Mouse (Mus musculus): ENCODE data around the gene Ntm. TPM values are rescaled to one million over a fixed set of nuclear protein-coding genes. Genes with fewer than 3 reads are reported as not detected.

Ntm gene
- polyA plus RNA-seq, 1 experiment from 2014 or later = 48.5 TPM

DNA sequence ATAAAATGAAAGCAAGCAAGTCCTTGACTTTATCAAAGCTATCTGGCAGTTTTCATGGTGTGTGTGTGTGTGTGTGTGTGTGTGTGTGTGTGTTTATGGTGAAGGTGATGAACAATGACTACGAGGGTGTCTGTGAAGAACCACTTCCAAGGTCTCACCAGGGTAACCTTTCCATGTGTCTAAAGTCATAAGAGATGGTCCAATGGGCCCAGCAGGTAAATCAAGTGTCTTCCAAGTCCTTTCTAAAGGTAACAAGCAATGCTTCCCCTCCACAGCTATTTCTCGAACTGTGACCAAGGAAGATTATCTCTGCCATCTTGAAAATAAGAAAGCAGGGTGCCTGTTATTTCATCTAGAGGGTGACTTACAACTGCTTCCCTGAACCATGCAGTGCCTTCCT is 747.1 kb downstream of the Ntm start:
- Histone ChIP-seq H3K27me3 (ENCODE audit: control insufficient read depth, insufficient read depth, low read length) (no peaks in the 10 kb centered on the region), H3K36me3 (ENCODE audit: control insufficient read depth, insufficient read depth, low read length) (no peaks in the 10 kb centered on the region), H3K9ac (ENCODE audit: low read depth, low read length) (no peak overlapping the region), H3K27ac (ENCODE audit: low read depth, low read length) (no peak overlapping the region), H3K9me3 (ENCODE audit: control insufficient read depth, low read length) (no peaks in the 10 kb centered on the region), H3K4me2 (replicated peaks; ENCODE audit: low read depth, low read length) (no peak overlapping the region), H3K4me3 (ENCODE audit: low read length) (no peak overlapping the region), H3K4me1 (ENCODE audit: control insufficient read depth, insufficient read depth, low read length) (no peaks in the 10 kb centered on the region)
- WGBS = 84% methylated on average over 2 of the region's 2 CpGs
- no peak for ATAC-seq (ENCODE audit: low FRiP score, low TSS enrichment)

DNA sequence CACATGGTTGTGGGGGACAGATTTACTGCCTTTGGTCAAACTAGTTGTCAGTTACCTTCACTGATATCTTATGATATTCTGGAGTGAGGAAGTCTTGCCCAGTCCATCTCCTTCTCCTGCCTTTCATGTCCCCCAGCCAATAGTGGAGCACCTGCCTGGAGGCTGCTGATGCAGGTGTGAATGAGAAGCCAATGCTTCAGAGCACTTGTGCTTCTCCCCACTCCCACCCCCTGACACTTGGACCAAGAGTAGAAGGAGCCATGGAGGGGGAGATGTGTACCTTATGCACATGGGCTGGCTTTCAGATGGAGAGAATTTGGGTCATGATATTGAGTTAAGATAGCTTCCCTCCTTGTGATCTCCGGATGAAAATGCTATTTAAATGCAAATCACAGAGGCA is 747.7 kb downstream of the Ntm start:
- Histone ChIP-seq H3K27me3 (ENCODE audit: control insufficient read depth, insufficient read depth, low read length) (no peaks in the 10 kb centered on the region), H3K4me2 (replicated peaks; ENCODE audit: low read depth, low read length) (no peak overlapping the region)

DNA sequence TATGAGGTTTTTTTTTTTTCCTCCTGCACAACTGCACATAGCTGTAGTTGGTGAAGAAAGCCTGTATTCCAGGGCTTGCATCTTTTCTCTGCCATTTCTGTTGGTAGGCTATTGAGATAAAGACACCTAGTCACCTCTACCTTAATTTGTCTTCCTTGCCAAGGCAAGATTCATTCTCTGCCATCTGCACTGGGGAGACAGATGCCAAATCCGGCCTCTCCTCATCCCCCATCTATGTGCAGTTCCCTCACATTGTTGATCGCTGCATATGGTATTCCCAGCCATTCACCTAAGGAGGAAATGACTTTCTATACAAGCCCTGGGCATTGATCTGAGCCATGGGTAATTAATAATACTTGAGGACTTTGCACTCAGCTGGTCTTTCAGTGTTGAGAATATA is 753.7 kb downstream of the Ntm start:
- H3K9ac ChIP-seq (ENCODE audit: low read depth, low read length) = no peak overlapping the region
- no peaks in the 10 kb centered on the region for H3K4me1 ChIP-seq (ENCODE audit: control insufficient read depth, insufficient read depth, low read length)
- no peaks in the 10 kb centered on the region for H3K27me3 ChIP-seq (ENCODE audit: control insufficient read depth, insufficient read depth, low read length)
- no peaks in the 10 kb centered on the region for H3K36me3 ChIP-seq (ENCODE audit: control insufficient read depth, insufficient read depth, low read length)
- H3K4me3 ChIP-seq (ENCODE audit: low read length) = no peak overlapping the region
- ATAC-seq (ENCODE audit: low FRiP score, low TSS enrichment) = no peak
- 97% methylated on average over 2 of the region's 2 CpGs for WGBS
- no peak overlapping the region for H3K27ac ChIP-seq (ENCODE audit: low read depth, low read length)
- no peaks in the 10 kb centered on the region for H3K9me3 ChIP-seq (ENCODE audit: control insufficient read depth, low read length)
- no peak overlapping the region for H3K4me2 ChIP-seq (replicated peaks; ENCODE audit: low read depth, low read length)

More for the DNA sequence above, 747.7 kb downstream of the Ntm start:
- no peaks in the 10 kb centered on the region for H3K9me3 ChIP-seq (ENCODE audit: control insufficient read depth, low read length)
- no peaks in the 10 kb centered on the region for H3K36me3 ChIP-seq (ENCODE audit: control insufficient read depth, insufficient read depth, low read length)
- no peak for ATAC-seq (ENCODE audit: low FRiP score, low TSS enrichment)
- H3K4me1 ChIP-seq (ENCODE audit: control insufficient read depth, insufficient read depth, low read length) = no peaks in the 10 kb centered on the region
- H3K9ac ChIP-seq (ENCODE audit: low read depth, low read length) = no peak overlapping the region
- 70% methylated on average over 1 of the region's 1 CpGs for whole genome bisulfite sequencing
- H3K4me3 ChIP-seq (ENCODE audit: low read length) = no peak overlapping the region
- no peak overlapping the region for H3K27ac ChIP-seq (ENCODE audit: low read depth, low read length)

DNA sequence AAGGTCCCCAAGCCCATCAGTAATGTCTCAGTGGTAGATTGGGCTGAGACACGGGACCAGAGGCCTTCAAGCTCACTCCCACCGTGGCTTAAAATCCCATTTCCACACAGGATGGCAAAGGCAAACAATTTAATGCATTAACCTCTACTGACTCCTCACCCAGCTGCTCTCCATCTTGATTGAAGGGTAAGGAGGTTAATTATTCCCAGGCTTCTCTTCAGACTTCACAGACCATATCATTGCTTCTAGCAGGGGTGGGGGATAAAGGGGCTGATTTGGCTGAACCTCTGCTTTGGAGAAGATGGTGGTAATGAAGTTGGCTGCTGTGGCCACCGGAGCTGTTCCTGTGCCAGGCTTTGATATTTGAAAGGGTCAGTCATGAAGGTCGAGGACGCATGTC is 754.8 kb downstream of the Ntm start:
- Histone ChIP-seq H3K4me1 (ENCODE audit: control insufficient read depth, insufficient read depth, low read length) (no peaks in the 10 kb centered on the region), H3K36me3 (ENCODE audit: control insufficient read depth, insufficient read depth, low read length) (no peaks in the 10 kb centered on the region), H3K4me3 (ENCODE audit: low read length) (no peak overlapping the region), H3K9ac (ENCODE audit: low read depth, low read length) (no peak overlapping the region), H3K27ac (ENCODE audit: low read depth, low read length) (no peak overlapping the region), H3K9me3 (ENCODE audit: control insufficient read depth, low read length) (no peaks in the 10 kb centered on the region), H3K4me2 (replicated peaks; ENCODE audit: low read depth, low read length) (no peak overlapping the region), H3K27me3 (ENCODE audit: control insufficient read depth, insufficient read depth, low read length) (no peaks in the 10 kb centered on the region)
- no peak for ATAC-seq (ENCODE audit: low FRiP score, low TSS enrichment)
- 47% methylated on average over 5 of the region's 5 CpGs for WGBS

DNA sequence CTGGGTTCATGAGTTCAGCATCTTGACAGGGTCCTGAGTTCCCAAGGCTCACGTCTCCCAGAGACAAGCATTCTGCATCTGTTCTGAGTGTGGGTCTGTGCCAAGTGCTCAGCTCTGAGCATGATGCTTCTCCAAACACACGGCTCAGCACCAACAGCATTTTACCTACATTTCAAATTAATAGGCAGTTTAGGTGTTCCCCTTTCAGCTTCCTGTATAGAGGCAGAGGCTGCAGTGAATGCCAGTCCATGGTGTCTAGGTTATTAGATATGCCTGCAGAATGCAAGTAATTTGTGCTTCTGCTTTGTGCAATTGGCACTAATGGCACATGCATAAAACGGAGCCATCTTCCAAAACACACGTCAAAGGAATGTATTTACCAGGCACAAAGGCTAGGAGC is 757.3 kb downstream of the Ntm start:
- Histone ChIP-seq H3K9me3 (ENCODE audit: control insufficient read depth, low read length) (no peaks in the 10 kb centered on the region), H3K27ac (ENCODE audit: low read depth, low read length) (no peak overlapping the region), H3K27me3 (ENCODE audit: control insufficient read depth, insufficient read depth, low read length) (no peaks in the 10 kb centered on the region), H3K36me3 (ENCODE audit: control insufficient read depth, insufficient read depth, low read length) (no peaks in the 10 kb centered on the region), H3K4me2 (replicated peaks; ENCODE audit: low read depth, low read length) (no peak overlapping the region), H3K4me3 (ENCODE audit: low read length) (no peak overlapping the region), H3K4me1 (ENCODE audit: control insufficient read depth, insufficient read depth, low read length) (peaks cover 3% of the 10 kb centered on the region; the same call in 1 of the 2 replicates), H3K9ac (ENCODE audit: low read depth, low read length) (no peak overlapping the region)
- no peak for ATAC-seq (ENCODE audit: low FRiP score, low TSS enrichment)
- 76% methylated on average over 4 of the region's 4 CpGs for WGBS

DNA sequence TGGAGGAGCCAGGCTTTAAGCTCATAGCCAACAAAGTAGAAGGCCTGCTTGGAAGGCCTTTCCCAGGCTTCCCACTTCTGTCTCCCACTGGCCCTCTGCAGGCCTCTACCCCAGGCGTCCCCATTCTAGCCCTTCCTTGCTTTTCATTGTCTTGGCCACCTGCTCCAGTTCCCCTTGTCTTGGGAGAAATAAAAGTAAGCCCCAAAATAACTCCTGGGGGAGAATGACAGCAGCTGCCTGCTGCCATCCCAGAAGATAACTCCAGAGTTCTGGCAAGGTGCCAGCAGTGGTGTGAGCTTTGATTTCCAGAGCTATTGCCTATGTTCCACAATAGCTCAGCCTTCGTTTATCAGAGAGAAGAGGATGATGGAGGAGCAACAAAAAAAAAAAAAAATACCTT is 760.7 kb downstream of the Ntm start:
- H3K4me1 ChIP-seq (ENCODE audit: control insufficient read depth, insufficient read depth, low read length) = peaks cover 3% of the 10 kb centered on the region; the same call in 1 of the 2 replicates
- H3K36me3 ChIP-seq (ENCODE audit: control insufficient read depth, insufficient read depth, low read length) = no peaks in the 10 kb centered on the region
- WGBS = 60% methylated on average over 2 of the region's 2 CpGs
- no peaks in the 10 kb centered on the region for H3K9me3 ChIP-seq (ENCODE audit: control insufficient read depth, low read length)
- H3K27me3 ChIP-seq (ENCODE audit: control insufficient read depth, insufficient read depth, low read length) = no peaks in the 10 kb centered on the region
- no peak for ATAC-seq (ENCODE audit: low FRiP score, low TSS enrichment)
- H3K9ac ChIP-seq (ENCODE audit: low read depth, low read length) = no peak overlapping the region
- no peak overlapping the region for H3K4me2 ChIP-seq (replicated peaks; ENCODE audit: low read depth, low read length)
- no peak overlapping the region for H3K4me3 ChIP-seq (ENCODE audit: low read length)
- no peak overlapping the region for H3K27ac ChIP-seq (ENCODE audit: low read depth, low read length)

DNA sequence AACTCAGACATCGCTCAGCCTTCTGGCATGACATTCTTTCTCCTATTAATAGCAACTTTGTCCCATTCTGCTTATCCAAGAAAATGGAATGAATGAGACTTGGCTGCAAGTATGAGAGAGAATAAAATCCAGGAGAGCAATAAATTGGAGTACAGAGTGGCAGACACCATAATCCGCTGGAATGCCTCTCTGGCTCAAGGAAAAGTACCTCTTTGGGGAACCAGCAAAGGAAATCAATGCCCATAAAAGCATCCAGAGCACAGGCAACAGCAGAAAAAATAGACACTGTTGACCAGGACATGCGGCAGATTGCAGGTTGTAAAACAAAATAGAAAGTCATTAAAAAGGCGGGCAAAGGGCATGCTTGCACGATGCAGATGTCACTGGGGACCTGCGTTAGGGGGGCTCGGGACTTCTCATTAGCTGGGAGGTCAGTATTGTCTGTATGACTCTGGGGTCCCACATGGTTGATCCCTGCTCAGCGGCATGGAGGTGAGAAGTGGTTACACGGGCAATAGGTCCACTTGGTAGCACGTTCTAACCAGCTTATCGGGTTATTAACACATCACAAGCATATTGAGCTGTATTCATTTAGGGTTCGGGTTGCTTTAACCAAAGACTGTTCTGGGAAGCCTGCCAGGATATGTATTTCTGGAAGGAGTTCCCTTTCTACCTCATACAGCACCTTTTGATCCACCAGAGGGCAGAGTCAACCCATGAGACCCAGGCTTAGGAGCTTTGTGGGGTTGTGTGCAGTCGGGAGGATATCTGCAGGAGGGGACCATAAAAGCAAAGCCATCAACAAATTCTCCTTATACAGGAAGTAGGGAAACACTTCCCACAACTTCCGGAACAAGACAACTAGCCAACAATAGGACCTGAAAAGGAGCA is 761.5 kb downstream of the Ntm start:
- WGBS = 30% methylated on average over 14 of the region's 14 CpGs
- H3K4me2 ChIP-seq (replicated peaks; ENCODE audit: low read depth, low read length) = no peak overlapping the region
- H3K27me3 ChIP-seq (ENCODE audit: control insufficient read depth, insufficient read depth, low read length) = no peaks in the 10 kb centered on the region

DNA sequence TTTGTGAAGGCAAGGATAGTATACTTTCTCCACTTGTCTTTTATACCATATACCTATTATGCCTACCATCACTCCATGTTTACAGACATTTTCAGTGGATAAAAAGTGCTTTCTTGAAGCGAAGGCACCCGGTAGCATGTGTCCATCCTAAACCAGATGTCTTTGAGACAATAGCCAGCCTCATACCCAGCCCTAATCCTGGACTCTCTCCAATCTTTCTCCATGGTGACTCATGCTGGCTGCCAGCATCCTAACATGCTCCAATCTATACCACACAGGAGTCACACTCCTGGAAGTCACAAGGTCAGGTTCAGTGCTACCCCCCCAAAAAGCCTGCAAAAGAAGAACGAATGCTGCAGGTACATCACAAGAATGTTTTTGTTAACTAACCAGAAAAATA is 765.9 kb downstream of the Ntm start:
- no peak for ATAC-seq (ENCODE audit: low FRiP score, low TSS enrichment)
- Histone ChIP-seq H3K27me3 (ENCODE audit: control insufficient read depth, insufficient read depth, low read length) (no peaks in the 10 kb centered on the region), H3K4me2 (replicated peaks; ENCODE audit: low read depth, low read length) (no peak overlapping the region), H3K4me3 (ENCODE audit: low read length) (no peak overlapping the region), H3K36me3 (ENCODE audit: control insufficient read depth, insufficient read depth, low read length) (no peaks in the 10 kb centered on the region), H3K9me3 (ENCODE audit: control insufficient read depth, low read length) (no peaks in the 10 kb centered on the region), H3K4me1 (ENCODE audit: control insufficient read depth, insufficient read depth, low read length) (peaks cover 3% of the 10 kb centered on the region; the same call in 1 of the 2 replicates), H3K9ac (ENCODE audit: low read depth, low read length) (no peak overlapping the region), H3K27ac (ENCODE audit: low read depth, low read length) (no peak overlapping the region)
- 89% methylated on average over 3 of the region's 3 CpGs for WGBS

More for the DNA sequence above, 761.5 kb downstream of the Ntm start:
- H3K36me3 ChIP-seq (ENCODE audit: control insufficient read depth, insufficient read depth, low read length) = no peaks in the 10 kb centered on the region
- no peaks in the 10 kb centered on the region for H3K9me3 ChIP-seq (ENCODE audit: control insufficient read depth, low read length)
- peak; percentile 80 for ATAC-seq (ENCODE audit: low FRiP score, low TSS enrichment)
- H3K4me1 ChIP-seq (ENCODE audit: control insufficient read depth, insufficient read depth, low read length) = peaks cover 3% of the 10 kb centered on the region; the same call in 1 of the 2 replicates
- H3K4me3 ChIP-seq (ENCODE audit: low read length) = no peak overlapping the region
- H3K9ac ChIP-seq (ENCODE audit: low read depth, low read length) = no peak overlapping the region
- no peak overlapping the region for H3K27ac ChIP-seq (ENCODE audit: low read depth, low read length)

DNA sequence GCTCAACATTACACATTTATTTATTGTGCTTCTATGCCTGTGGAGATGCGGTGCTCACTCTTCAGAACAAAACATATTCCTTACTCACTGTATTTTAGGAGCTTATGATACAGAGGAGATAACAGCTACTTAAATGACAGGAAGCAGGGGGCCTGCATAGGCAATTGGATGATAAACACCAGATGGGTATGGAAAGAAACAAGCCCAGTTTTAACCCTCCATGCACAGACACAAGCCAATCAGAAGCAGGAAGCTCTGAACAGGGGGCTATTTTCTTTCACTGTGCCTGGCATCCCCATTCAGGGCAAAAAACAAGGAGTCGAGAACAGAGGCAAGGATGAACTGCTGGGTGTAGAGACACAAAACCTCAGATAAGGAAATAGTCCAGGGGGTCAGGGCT is 768.7 kb downstream of the Ntm start:
- Histone ChIP-seq H3K9me3 (ENCODE audit: control insufficient read depth, low read length) (no peaks in the 10 kb centered on the region), H3K4me1 (ENCODE audit: control insufficient read depth, insufficient read depth, low read length) (no peaks in the 10 kb centered on the region), H3K27me3 (ENCODE audit: control insufficient read depth, insufficient read depth, low read length) (no peaks in the 10 kb centered on the region), H3K27ac (ENCODE audit: low read depth, low read length) (no peak overlapping the region), H3K4me3 (ENCODE audit: low read length) (no peak overlapping the region), H3K4me2 (replicated peaks; ENCODE audit: low read depth, low read length) (no peak overlapping the region), H3K9ac (ENCODE audit: low read depth, low read length) (no peak overlapping the region), H3K36me3 (ENCODE audit: control insufficient read depth, insufficient read depth, low read length) (no peaks in the 10 kb centered on the region)
- no peak for ATAC-seq (ENCODE audit: low FRiP score, low TSS enrichment)
- WGBS = 87% methylated on average over 2 of the region's 2 CpGs

Measured in kidney, embryonic 14.5 days (tissue).